Mouse (Mus musculus) hindlimb bud, embryonic 11.5 days (tissue): ENCODE measurements around the gene Crls1.

Source experiments
- DNase-seq: peaks from one replicate; pipeline ENCODE4 v3.0.0-alpha.2; 2012; ENCODE audit warnings: low read depth, low spot score; ENCODE audit errors: extremely low spot score

Gene Crls1

GRCm38 (mm10) chr2:132884303-132884967 is 38.0 kb downstream of the Crls1 start:
- no peak for DNase-seq

- DNase-seq, result no peak
Observed at GRCm38 (mm10) chr2:132885312-132885711, 38.8 kb downstream of the Crls1 start.

GRCm38 (mm10) chr2:132893826-132894225 is 47.4 kb downstream of the Crls1 start:
- no peak for DNase-seq

GRCm38 (mm10) chr2:132898211-132898610 is 51.7 kb downstream of the Crls1 start:
- no peak for DNase-seq

GRCm38 (mm10) chr2:132900596-132900995 is 54.1 kb downstream of the Crls1 start:
- DNase-seq, result no peak

- no peak for DNase-seq
Observed at GRCm38 (mm10) chr2:132901636-132902035, 55.2 kb downstream of the Crls1 start.

GRCm38 (mm10) chr2:132902056-132902455 is 55.6 kb downstream of the Crls1 start:
- DNase-seq, result no peak

- DNase-seq, result peak; percentile 61
Observed at GRCm38 (mm10) chr2:132903498-132903897, 57.0 kb downstream of the Crls1 start.

- DNase-seq, result no peak
Observed at GRCm38 (mm10) chr2:132904961-132905360, 58.5 kb downstream of the Crls1 start.

GRCm38 (mm10) chr2:132906763-132907162 is 60.3 kb downstream of the Crls1 start:
- DNase-seq, result peak; percentile 6

- DNase-seq, result no peak
Observed at GRCm38 (mm10) chr2:132914785-132915184, 68.3 kb downstream of the Crls1 start.
